Mouse (Mus musculus): ENCODE results near the gene Gak. TPM values are rescaled to one million over a fixed set of nuclear protein-coding genes. Genes with fewer than 3 reads are reported as not detected.

The Gak gene
- total RNA-seq, 2 experiments from 2014 or later = 69.6 to 120 TPM

DNA sequence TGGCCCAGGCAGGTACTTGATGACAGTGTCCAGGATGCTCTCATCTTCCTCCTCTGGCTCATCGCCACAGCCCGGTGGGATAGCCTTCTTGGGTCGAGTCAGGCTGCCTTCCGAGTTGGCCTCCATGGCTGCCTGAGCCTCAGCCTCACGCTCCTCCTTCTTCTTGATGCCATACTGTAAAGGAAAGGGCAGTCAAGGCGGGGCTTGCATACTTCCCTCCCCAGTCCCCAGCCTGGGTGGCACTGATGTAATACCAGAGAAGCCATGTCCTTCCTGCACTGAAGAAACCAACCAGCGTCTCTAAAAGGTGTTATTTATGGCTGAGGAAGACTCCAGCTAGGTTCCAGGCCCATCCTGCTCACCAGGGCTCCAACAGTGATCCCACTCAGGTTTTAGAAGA is 109.4 kb downstream of the Gak start:
- peak; percentile 84 for ATAC-seq (replicated peaks; ENCODE audit: poor library complexity)

Other genes with a start within 250 kb of the Gak start
- gene Pde6b, start 241.4 kb downstream of the Gak start, total RNA-seq (2015) = not detected in 2 replicates
- gene Pde6b, start 241.4 kb downstream of the Gak start, total RNA-seq (2017) = not detected in 2 replicates
- 245 and 275 TPM in 2 replicates for gene Atp5k, start 195.3 kb downstream of the Gak start, total RNA-seq (2015)
- gene Atp5k, start 195.3 kb downstream of the Gak start, total RNA-seq (2017) = 222 and 254 TPM in 2 replicates
- 0.59 and 1.6 TPM in 2 replicates for gene Mfsd7a, start 180.9 kb downstream of the Gak start, total RNA-seq (2015)
- 1.1 and 1.2 TPM in 2 replicates for gene Mfsd7a, start 180.9 kb downstream of the Gak start, total RNA-seq (2017)
- 15.8 and 21.1 TPM in 2 replicates for gene Pcgf3, start 168.5 kb downstream of the Gak start, total RNA-seq (2015)
- 7.6 and 10.6 TPM in 2 replicates for gene Pcgf3, start 168.5 kb downstream of the Gak start, total RNA-seq (2017)
- 0.07 TPM in 1 of 2 replicates, not detected in the other for gene Cplx1, start 79.7 kb downstream of the Gak start, total RNA-seq (2015)
- gene Cplx1, start 79.7 kb downstream of the Gak start, total RNA-seq (2017) = not detected in 2 replicates
- 22.9 and 28.7 TPM in 2 replicates for gene Tmem175, start within 50 bp of the Gak start, total RNA-seq (2015)
- 13.4 and 13.8 TPM in 2 replicates for gene Tmem175, start within 50 bp of the Gak start, total RNA-seq (2017)
- 15.6 and 18.5 TPM in 2 replicates for gene Idua, start 30.6 kb upstream of the Gak start, total RNA-seq (2015)
- gene Idua, start 30.6 kb upstream of the Gak start, total RNA-seq (2017) = 3.1 and 7.3 TPM in 2 replicates
- gene Dgkq, start 39.9 kb upstream of the Gak start, total RNA-seq (2015) = 4.2 and 4.8 TPM in 2 replicates
- 4.2 and 8.2 TPM in 2 replicates for gene Dgkq, start 39.9 kb upstream of the Gak start, total RNA-seq (2017)
- 2.0 and 2.1 TPM in 2 replicates for gene Slc26a1, start 45.8 kb upstream of the Gak start, total RNA-seq (2015)
- gene Slc26a1, start 45.8 kb upstream of the Gak start, total RNA-seq (2017) = 0.75 and 1.5 TPM in 2 replicates
- 1.7 TPM in 2 replicates for gene Fgfrl1, start 62.6 kb upstream of the Gak start, total RNA-seq (2015)
- gene Fgfrl1, start 62.6 kb upstream of the Gak start, total RNA-seq (2017) = 2.3 and 2.7 TPM in 2 replicates
- gene Rnf212, start 145.2 kb upstream of the Gak start, total RNA-seq (2015) = not detected in 2 replicates
- gene Rnf212, start 145.2 kb upstream of the Gak start, total RNA-seq (2017) = 0.79 TPM in 1 of 2 replicates, not detected in the other
- gene Tmed11, start 165.6 kb upstream of the Gak start, total RNA-seq (2015) = not detected in 2 replicates
- not detected in 2 replicates for gene Tmed11, start 165.6 kb upstream of the Gak start, total RNA-seq (2017)
- not detected in 2 replicates for gene Vmn2r8, start 179.1 kb upstream of the Gak start, total RNA-seq (2015)
- not detected in 2 replicates for gene Vmn2r8, start 179.1 kb upstream of the Gak start, total RNA-seq (2017)
- not detected in 2 replicates for gene Vmn2r9, start 222.8 kb upstream of the Gak start, total RNA-seq (2015)
- not detected in 2 replicates for gene Vmn2r9, start 222.8 kb upstream of the Gak start, total RNA-seq (2017)

Data from megakaryocyte progenitor cell, adult 5-6 weeks (primary cell).